Mouse (Mus musculus) kidney, adult 2 months (tissue): Measurements from ENCODE around the gene Dclk3.

Experiments used
- CTCF ChIP-seq: fragments of 200-500 bp; conservative IDR thresholded peaks from 2 replicates; pipeline ENCODE4 v1.5.1; 2011; ENCODE audit warnings: low read depth, mild to moderate bottlenecking, control low read depth, low read length, moderate library complexity, mixed read lengths; ENCODE audit not compliant: insufficient read depth, insufficient read length
- POLR2A ChIP-seq: fragments of 200-500 bp; IDR thresholded peaks from one replicate; pipeline ENCODE4 v1.6.1; 2011; ENCODE audit warnings: low read depth, low read length, control low read depth

DNA sequence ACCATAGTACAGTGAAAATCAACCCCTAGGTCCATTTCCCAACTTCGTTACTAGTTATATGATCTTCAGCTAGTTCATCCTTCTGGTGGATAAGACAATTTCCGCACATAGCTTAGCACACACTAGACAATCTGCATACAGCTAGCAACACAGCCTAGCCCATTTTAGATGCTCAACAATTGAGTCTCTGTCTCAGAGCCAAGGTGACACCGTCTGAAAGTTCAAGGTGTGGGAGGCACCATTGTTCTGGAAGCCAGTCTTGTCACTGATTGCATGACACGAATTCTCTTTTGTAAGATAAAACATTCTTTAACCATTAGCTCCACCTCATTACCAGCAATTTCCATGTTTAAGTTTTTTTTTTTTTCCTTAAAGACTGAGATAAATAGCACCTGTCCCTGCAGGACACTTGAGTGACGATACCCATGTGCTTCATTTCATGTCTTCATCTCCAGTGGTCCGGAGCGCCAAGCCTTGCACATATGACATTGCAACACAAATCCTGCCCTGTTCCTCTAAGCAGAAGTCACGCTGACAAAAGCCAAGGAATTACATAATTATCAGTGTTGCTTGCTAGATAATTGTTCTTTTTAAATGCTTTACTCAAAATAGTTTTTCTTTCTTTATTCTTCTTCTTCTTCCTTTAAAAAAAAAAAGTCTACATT lies 10.1 kb upstream of the Dclk3 start:
- TF ChIP-seq CTCF, result no peak
- no peak for TF ChIP-seq POLR2A
